22 mouse cellular contexts compared by ENCODE assay signal in genomic region chr19:56316531-56316930, GRCm38 (mm10). TPM values are rescaled to one million over a fixed set of nuclear protein-coding genes. Genes with fewer than 3 reads are reported as not detected.
"Had no signal": no experiment of that assay in that cellular context is flagged by ENCODE, and none has a peak within 500 bp of the region (broad histone marks: within the 10 kb centered on the region; RNA-seq: fewer than 3 reads in every experiment).

No protein-coding gene starts in this region.

- ATAC-seq: midbrain, embryonic 16.5 days had no signal

- H3K9me3 ChIP-seq: midbrain, embryonic 10.5 days; midbrain, embryonic 12.5 days; neural tube, embryonic 13.5 days; neural tube, embryonic 15.5 days had no signal

- H3K4me3 ChIP-seq: midbrain, embryonic 10.5 days; midbrain, embryonic 12.5 days; myocyte; neural tube, embryonic 13.5 days; neural tube, embryonic 15.5 days had no signal

- H3K36me3 ChIP-seq: midbrain, embryonic 10.5 days; midbrain, embryonic 12.5 days; neural tube, embryonic 13.5 days; neural tube, embryonic 15.5 days had no signal

- H3K27ac ChIP-seq: midbrain, embryonic 10.5 days; midbrain, embryonic 12.5 days; neural tube, embryonic 13.5 days; neural tube, embryonic 15.5 days had no signal

- H3K27me3 ChIP-seq: neural tube, embryonic 13.5 days; neural tube, embryonic 15.5 days had no signal

- DNase-seq: lung, adult 18-20 months; lung, embryonic 14.5 days; lung, postnatal 10 days; lung, postnatal 4 days; midbrain, embryonic 14.5 days; retina, postnatal 1 day; right cerebral cortex, adult 18-20 months; right cerebral cortex, postnatal 25 days; right cerebral cortex, postnatal 4 days; spleen, adult 18-20 months; thymus, adult 18-20 months; thymus, postnatal 14 days; thymus, postnatal 36 days had no signal

- H3K4me2 ChIP-seq: lung, embryonic 14.5 days; midbrain, embryonic 12.5 days; neural tube, embryonic 13.5 days; neural tube, embryonic 15.5 days had no signal

- H3K9ac ChIP-seq: lung, embryonic 14.5 days; midbrain, embryonic 12.5 days; neural tube, embryonic 13.5 days; neural tube, embryonic 15.5 days had no signal

RNA-seq across cellular contexts. Expression of gene Habp2, which starts 29.6 kb away (rescaled TPM):
- total RNA-seq: megakaryocyte, adult 5-6 weeks; megakaryocyte-erythroid progenitor cell, adult 5-6 weeks had no signal
- polyA plus RNA-seq: midbrain, embryonic 12.5 days; midbrain, embryonic 14.5 days; neural tube, embryonic 11.5 days had no signal
